Mouse (Mus musculus) gastrocnemius, postnatal 25 days (tissue): ENCODE measurements around the gene Theg. TPM values are rescaled to one million over a fixed set of nuclear protein-coding genes. Genes with fewer than 3 reads are reported as not detected.

Experiments used
- DNase-seq: peaks from one replicate; pipeline ENCODE4 v3.0.0; 2022
- total RNA-seq, 2 experiments: library from RNA; stranded (reverse); gene quantifications; 1 replicate in 1 of 2; 2 replicates in 1 of 2; pipeline ENCODE4 v1.2.3; 2021

The Theg gene
- total RNA-seq, 2 experiments from 2014 or later: not detected

- no peak for DNase-seq
These were observed 7.0 kb upstream of the Theg start for GRCm38 (mm10) chr10:79594111-79594510.

GRCm38 (mm10) chr10:79590702-79591101, 3.6 kb upstream of the Theg start:
- no peak for DNase-seq

- DNase-seq: no peak
These were observed 608 bp upstream of the Theg start for GRCm38 (mm10) chr10:79587752-79588126.

- DNase-seq: no peak
These were observed 888 bp downstream of the Theg start for GRCm38 (mm10) chr10:79586243-79586642.

DNA sequence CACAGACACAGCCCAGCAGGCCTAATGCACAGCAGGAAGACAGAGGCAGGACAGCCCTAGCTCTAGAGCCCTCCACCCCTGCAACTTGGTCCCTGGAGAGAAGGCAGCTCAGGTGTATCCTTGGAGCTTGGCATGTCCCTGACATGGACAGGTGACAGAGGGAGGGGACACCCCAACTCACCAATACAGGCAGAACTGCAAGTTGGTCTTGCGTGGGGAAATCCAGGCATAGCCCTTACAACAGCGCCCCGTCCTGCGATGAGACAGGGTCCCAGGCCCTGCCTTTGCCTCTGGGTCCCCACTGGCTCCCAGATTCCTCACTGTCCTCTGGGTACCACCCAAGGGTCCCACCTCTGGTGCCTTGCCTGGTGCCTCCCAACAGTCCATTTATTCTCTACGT, 1.4 kb downstream of the Theg start:
- DNase-seq: no peak

- no peak for DNase-seq
These were observed 2.0 kb downstream of the Theg start for GRCm38 (mm10) chr10:79585136-79585535.

GRCm38 (mm10) chr10:79584426-79584825, 2.7 kb downstream of the Theg start:
- no peak for DNase-seq

DNA sequence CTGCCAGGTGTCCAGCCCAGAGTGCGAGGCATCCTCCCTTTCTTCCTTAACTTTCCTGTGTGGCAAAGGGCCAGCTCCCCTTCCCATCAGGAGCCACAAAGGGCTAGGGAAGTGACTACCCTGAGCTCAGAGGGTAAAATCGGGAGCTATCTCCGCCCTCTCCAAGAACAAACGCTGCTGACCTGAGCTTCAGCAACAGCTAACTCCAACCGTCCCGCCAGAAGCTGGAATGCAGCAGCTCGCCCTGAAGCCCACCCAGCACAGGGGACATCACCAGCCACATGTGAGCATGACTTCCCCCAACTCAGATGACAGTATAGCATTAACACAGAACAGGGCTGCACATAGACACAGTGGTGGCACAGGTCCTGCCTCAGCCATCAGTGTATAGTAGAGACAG, 3.1 kb downstream of the Theg start:
- no peak for DNase-seq

GRCm38 (mm10) chr10:79581501-79581900, 5.6 kb downstream of the Theg start:
- DNase-seq: no peak

- no peak for DNase-seq
These were observed 6.3 kb downstream of the Theg start for GRCm38 (mm10) chr10:79580811-79581210.

GRCm38 (mm10) chr10:79580356-79580755, 6.8 kb downstream of the Theg start:
- DNase-seq: no peak

DNA sequence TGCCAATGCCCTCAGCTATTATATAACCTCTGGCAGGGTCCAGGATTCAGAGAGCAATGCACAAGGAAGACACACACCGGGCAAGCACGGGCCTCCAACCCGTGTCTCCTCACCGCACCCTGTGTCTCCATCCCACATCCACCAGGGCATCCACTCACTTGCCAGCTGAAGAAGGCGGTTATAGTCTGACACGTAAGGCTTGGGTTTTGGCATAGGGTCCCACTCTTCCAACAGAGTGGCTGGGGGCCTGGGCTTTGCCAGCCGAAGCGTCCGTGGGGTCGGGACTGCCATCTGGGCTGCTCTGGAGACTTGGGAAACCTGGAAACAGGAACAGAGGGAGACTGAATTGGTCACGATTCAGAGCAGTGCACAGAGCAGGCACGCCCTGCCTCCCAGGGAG, 7.3 kb downstream of the Theg start:
- no peak for DNase-seq

- DNase-seq: no peak
These were observed 8.2 kb downstream of the Theg start for GRCm38 (mm10) chr10:79578891-79579290.

GRCm38 (mm10) chr10:79578276-79578675, 8.9 kb downstream of the Theg start:
- no peak for DNase-seq

DNA sequence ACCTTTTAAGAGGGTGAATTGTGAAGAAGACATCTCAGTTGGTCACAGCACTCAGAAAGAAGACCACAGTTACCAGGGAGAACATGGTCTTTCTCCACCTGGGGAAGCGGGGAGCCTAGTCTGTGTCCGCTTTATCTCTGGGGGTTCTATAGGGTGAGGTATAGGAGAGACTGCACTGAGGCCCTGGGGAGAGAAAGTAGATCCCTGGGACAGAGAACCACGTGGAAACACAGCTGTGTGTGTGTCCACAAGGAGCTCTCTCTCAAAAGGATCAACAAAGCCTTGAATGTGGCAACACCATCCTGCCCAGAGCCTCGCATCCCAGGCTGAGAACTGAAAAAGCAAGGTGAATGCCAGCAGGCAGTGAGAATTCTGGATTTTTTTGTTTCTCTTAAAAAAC, 9.8 kb downstream of the Theg start:
- no peak for DNase-seq

GRCm38 (mm10) chr10:79575754-79576153, 11.4 kb downstream of the Theg start:
- no peak for DNase-seq

DNA sequence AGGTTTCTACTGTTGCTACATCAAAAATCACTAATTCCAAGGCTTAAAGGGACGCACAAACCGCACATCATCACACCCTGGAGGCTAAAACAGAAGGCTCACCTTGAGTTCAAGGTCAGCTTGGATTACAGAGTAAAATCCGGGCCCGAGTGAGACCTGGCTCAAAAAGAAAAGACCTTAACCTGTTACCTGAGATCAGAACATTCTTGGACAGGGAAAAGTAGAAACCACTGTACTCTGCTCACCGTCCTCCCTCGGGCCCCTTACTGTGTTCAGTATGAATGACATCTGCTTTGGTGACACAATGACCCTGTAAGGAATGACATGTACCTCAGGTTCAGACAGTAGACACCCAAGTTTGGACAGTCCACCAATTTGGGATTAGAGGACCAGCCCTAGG, 12.3 kb downstream of the Theg start:
- no peak for DNase-seq

- no peak for DNase-seq
These were observed 12.8 kb downstream of the Theg start for GRCm38 (mm10) chr10:79574350-79574749.

GRCm38 (mm10) chr10:79573611-79574010, 13.5 kb downstream of the Theg start:
- DNase-seq: peak; percentile 3

GRCm38 (mm10) chr10:79571314-79571713, 15.8 kb downstream of the Theg start:
- no peak for DNase-seq

- DNase-seq: no peak
These were observed 17.2 kb downstream of the Theg start for GRCm38 (mm10) chr10:79569921-79570320.

DNA sequence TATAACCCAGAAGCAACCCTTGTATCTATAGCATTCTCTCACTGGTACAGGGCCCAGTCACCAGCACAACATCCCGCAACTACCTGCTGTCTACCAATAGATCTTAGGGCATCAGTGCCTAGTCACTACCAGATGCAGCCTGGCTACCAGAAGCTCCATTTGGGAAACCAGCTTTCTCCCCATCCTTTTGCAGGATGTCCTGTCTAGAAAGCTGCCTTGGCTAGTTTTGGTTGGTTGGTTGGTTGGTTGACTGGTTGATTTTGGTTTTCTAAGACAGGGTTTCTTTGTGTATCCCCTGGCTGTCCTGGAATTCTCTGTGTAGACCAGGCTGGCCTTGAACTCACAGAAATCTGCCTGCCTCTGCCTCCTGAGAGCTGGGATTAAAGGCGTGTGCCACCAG, 27.4 kb downstream of the Theg start:
- no peak for DNase-seq

DNA sequence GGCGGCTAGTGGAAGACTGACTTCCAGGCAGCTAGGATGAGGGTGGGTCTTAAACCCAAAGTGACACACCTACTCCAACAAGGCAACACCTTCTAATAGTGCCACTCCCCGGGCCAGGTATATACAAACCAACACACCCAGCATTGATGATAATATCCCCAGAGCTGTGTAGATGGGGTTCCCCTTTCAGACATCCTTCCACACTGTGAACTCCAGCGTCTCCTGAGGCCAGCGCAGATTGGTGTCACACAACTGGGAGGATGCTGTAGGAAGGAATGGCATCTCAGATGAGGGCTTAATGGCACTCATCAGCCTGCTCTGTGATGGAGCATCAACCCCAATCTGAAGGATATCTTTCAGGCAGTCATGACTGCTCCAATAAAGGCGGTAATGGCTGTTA, 29.6 kb downstream of the Theg start:
- DNase-seq: no peak

- DNase-seq: no peak
These were observed 30.2 kb downstream of the Theg start for GRCm38 (mm10) chr10:79556951-79557350.

DNA sequence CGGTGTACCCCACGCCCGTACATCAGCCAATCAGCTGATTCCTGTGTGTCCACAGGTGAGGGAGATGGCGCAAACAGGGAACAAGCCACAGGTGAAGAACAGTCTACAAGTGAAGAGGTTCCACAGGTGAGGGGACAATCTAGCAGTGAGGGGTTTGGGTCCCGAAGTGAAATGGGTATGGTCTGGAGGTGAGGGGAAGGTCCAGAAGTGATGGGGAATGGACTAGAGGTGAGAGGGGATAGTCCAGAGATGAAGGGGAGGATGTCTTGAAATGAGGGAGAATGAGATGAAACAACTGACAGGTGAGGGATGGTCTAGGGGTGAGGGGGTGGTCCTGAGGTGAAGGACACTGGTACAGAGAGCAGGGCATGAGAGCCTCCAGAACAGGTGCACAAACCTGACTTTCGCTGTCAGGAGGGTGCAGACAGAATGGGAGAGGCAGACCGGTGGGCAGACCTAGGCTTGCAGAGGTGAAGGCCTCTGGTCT, 31.9 kb downstream of the Theg start:
- no peak for DNase-seq
